Mouse (Mus musculus): Measurements from ENCODE around the gene Orc6.
A peak's percentile ranks its signal among the peaks of the same experiment; 100 is the strongest.

Gene Orc6

DNA sequence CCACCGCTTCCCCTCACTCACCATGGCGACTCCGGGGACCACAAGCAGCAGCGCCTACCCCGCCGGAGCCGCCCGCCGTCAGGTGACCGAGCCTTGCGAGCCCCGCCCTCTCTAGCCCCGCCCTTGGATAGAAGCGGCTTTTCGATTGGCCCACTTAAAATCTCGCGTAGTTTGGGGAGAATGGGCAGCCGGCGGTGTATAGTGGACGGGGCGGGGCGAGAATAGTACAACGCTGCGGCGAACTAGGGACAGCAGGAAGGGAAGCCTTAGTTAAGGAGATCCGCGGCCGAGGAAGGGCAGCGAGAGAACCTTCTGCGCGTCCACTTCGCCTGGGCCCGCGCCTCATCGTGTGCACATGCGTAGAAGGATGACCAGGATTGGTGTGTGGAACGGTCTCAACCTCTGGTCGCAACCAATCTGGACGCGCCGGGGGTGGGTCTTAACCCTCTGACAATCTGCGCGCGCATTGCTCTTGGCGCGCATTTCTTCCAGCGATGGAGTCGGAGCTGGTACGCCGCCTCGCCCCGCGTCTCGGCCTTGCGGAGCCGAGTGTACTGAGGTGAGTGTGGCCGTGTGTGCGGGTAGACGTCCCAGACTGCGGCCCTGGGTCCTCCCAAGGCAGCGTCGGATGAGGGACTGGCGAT lies at the start of gene Orc6, which contains the start of gene Vps35:
Gene Orc6 (plus strand): TSS at position 199 of the 644 bp plus-strand sequence.
Gene Vps35 (minus strand): TSS at position 369 of the 644 bp plus-strand sequence.
- peak; percentile 94 to 96 for DNase-seq (ENCODE audit: low spot score in 2 of 2)

DNA sequence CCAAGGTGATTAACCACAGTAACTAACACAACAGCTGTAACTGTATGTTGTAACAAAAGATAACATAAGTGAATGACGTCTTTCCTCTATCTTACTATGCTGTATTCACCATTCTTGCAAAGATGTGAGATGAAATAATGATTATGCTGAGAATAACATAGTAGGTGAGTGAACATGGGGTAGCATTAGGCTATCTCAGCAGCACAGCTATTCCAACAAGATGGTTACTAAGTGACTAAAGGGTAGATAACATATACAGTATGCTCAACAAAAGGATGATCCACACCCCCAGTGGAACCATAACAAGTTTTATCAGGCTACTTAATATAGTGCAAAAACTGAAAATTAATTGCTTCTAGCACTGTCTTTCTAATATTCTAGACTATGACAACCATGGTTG lies 12.6 kb upstream of the Orc6 start:
- DNase-seq (ENCODE audit: low spot score in 2 of 2): no peak

DNA sequence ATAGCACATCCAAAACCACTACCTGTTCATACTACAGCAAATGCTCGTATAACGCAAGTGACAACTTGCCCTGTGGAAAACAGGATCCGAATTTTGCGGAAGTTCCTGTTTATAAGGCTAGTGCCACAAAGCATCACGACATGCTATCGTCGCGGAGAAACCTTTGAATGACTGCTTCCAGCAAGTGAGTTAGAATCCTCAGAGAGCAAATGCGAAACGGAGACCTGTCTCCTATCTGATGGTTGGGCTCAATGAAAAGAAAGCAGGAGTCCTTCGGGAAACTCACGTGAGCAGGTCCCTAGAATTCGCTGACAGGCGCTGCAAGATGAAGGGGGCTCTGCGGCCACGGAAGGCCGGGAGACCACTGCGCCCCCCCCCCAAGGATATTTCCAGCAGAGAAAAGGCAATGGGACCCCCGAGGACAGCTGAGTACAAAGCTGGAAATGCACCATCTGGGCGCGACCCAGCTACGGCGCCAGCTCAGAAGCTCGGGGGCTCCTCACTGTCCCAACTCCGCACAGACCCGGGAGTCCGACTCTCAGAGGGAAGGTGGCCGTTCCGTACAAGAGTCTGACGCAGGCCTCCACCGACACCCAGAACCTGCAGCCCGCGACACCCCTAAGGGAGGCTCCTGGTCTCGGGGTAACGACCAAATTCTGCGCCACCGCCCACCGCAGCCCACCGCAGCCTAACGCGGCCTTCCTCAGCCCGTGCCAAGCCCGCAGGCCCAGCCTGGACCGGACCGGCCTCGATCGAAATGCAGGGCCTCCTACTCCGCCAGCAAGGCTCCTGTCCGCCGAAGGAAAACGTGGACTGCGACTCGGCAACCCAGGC lies 615 bp upstream of the Orc6 start:
- DNase-seq (ENCODE audit: low spot score in 2 of 2): peak in 1 of 2 experiments; percentile 9

- no peak for DNase-seq (ENCODE audit: low spot score in 2 of 2)
These were observed 2.5 kb downstream of the Orc6 start for GRCm38 (mm10) chr8:85301941-85302340.

DNA sequence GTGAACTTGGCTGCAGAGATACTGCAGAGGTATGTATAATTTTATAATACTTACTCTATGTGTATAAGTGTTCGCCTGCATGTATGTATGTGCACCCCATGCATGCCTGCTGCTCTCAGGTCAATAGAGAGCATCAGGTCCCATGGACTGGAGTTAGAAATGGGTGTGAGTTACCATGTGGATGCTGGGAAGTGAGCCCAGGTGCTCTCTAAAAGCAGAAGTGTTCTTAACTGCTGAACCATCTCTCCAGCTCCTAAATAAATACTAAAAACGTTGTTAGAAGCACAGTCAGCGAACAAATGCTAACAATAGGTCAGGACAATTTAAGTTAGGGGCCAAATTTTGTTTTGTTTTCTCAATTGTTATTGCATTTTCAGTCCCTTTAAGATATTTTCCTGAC lies 3.5 kb downstream of the Orc6 start:
- no peak for DNase-seq (ENCODE audit: low spot score in 2 of 2)

GRCm38 (mm10) chr8:85303531-85303930 lies 4.1 kb downstream of the Orc6 start:
- DNase-seq (ENCODE audit: low spot score in 2 of 2): no peak

DNA sequence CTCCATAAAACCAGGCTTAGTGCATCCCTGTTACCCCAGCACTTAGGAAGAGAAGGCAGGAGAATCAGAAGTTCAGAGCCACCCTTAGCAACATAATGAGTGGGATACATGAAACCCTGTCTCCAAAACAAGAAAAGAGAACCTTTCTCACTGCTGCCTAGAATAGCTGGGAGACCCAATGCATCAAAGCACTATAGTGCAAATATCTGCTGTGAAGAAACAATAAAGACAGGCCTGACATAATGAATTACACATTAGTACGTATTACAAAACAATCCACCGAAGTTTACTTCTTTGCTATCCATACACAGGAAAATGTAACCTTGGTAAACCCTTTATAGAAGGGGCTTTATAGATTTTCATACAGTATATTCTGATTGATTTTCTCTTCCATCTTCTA lies 9.1 kb downstream of the Orc6 start:
- DNase-seq (ENCODE audit: low spot score in 2 of 2): no peak

- DNase-seq (ENCODE audit: low spot score in 2 of 2): no peak
These were observed 12.3 kb downstream of the Orc6 start for GRCm38 (mm10) chr8:85311743-85312142.

DNA sequence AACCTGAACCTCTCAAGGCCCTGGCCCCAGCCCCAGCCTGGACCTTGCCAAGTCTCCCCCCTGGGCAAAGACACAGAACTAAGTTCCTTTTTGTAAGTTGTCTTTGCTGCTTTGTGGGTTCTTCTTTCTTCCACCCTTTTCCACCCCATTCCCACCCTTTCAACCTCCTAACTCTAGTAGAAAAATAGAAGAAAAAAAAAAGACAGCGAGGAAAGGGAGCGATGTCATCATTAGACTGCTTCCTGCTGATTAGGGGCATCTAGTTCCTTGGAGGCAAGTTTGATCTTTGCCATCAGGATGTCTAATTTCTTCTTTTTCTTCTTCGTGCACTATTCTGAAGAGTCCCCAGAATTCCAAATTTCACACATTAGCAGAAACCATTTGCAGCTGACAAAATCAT lies 13.6 kb downstream of the Orc6 start:
- DNase-seq (ENCODE audit: low spot score in 2 of 2): no peak

- no peak for DNase-seq (ENCODE audit: low spot score in 2 of 2)
These were observed 19.1 kb downstream of the Orc6 start for GRCm38 (mm10) chr8:85318534-85318933.

DNA sequence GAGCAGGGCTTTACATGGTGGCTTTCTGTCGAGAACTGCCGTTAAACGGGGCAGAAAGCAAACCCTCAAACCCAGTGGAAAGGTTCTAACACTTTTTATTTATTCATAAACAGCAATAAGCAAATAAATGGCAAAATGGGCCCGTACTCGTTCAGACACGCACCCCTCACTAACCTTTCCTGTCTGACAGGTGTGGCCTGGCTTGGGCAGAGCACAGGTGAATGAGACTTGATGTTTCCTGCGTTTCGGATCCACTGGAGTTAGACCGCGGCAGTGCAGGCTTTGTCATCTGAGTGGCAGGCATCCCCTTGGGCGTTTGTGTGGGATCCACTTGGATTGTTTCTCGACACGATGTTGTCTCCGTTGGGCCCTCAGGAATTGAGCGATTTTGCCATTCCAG lies 22.5 kb downstream of the Orc6 start:
- no peak for DNase-seq (ENCODE audit: low spot score in 2 of 2)

DNA sequence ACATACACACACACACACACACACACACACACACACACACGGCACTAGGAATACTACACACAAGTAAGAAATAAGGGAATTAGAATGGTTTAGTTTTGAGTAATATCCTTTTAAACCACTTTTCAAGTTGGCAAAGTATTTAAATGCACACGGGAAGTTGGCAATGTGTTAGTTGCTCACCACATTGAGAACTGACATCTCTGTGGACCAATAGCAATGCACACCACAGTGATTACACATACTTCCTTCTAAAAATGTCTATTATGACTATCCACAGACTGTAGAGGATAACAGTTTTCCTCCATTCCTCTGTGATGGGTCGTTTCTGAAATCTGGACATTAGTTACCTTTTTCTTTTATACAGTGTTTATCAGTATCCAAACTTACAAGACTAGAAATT lies 23.7 kb downstream of the Orc6 start:
- DNase-seq (ENCODE audit: low spot score in 2 of 2): no peak

DNA sequence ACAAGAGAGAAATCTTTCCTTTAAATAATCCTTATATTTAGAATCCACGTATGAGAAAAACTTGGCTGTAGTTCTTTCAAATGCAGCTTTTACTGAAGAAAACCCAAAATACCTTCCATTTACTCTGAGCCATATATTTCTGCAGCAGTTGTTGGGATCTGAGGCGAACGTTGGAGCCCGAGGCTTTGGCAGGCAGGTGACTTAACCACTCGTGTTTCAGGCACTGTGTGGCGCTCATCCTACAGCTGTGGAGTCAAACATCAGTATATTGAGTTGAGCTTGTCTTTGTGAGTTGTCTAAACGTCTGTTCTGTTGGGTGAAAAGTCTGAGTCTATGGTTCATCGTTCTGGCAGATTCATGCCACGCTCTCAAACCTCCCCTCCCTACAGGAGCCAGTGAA lies 27.6 kb downstream of the Orc6 start:
- DNase-seq (ENCODE audit: low spot score in 2 of 2): no peak

GRCm38 (mm10) chr8:85329506-85329905 lies 30.1 kb downstream of the Orc6 start:
- no peak for DNase-seq (ENCODE audit: low spot score in 2 of 2)

DNA sequence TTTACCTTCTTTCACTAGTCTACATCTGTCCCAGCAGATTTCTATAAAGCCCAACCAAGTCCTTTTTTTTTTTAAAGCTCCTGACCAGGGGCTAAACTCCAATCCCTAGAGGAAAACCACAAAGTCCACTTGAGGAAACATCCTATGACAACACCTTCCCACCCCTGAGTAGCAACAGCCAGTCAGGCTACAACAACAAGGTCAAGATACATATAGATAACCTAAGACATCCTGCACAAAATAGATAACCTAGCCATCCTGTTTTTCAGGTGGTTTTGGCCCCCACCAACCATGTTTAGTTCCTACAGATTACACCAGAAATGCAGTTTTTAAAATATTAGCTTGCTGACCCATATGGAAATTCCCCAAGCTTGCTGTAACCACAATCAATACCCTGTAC lies 35.7 kb downstream of the Orc6 start:
- no peak for DNase-seq (ENCODE audit: low spot score in 2 of 2)

DNA sequence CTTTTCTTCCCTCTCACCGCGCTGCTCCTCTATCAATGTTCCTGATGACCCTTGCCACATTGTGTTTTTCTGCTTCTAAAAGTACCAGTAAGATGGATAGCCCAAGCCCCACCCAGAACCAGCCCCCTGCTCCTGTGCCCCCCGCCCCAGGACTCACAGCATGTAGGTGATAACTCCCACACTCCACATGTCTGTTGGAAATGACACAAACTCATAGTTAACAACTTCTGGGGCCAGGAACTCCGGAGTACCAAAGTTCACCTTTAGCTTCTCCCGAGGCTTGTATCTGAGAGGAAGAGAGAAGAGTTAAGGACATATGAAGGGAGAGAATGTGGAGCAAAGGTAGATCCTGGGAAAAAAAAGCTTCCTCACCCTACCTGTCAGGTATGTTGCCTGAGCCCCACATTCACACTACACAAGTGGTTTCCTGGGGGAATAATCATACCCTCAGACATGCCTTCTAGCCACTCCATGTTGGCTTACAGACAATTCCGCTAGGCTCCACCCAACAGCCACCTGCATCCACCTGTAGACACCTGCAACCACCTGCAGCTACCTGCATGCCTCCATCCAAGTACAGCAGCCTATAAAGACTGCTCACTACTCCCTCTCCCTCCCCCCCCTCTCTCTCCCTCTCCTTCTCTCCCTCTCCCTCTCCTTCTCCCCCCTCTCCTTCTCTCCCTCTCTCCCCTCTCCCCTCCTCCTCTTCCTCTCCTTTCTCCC lies 36.9 kb downstream of the Orc6 start:
- no peak for DNase-seq (ENCODE audit: low spot score in 2 of 2)

DNA sequence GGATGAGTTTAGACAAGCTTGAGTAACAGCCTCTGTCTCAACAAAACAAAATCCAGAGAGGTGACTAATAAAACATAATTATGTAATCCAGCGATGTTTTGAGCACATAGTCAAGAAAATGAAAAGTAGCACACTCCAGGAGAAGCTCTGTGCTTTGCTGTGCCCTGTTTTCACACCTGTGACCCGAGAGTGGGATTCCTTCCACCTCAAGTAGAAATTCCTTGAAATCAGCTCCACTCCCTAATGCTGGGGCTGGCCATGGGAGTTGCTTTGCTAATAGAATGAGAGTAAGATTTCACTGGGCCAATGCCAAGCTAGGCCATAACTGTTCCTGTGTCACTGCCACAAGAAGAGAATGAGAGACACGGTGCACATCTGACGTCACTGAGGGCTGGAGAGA lies 38.2 kb downstream of the Orc6 start:
- DNase-seq (ENCODE audit: low spot score in 2 of 2): no peak

GRCm38 (mm10) chr8:85339871-85340573 lies 40.6 kb downstream of the Orc6 start:
- DNase-seq (ENCODE audit: low spot score in 2 of 2): no peak

GRCm38 (mm10) chr8:85353287-85353686 lies 53.9 kb downstream of the Orc6 start:
- no peak for DNase-seq (ENCODE audit: low spot score in 2 of 2)
